Mouse (Mus musculus): ENCODE data around the gene P3h3. TPM values are rescaled to one million over a fixed set of nuclear protein-coding genes. Genes with fewer than 3 reads are reported as not detected.

Gene P3h3
- total and polyA plus RNA-seq, 2 experiments, result 2.1 to 3.0 TPM

DNA sequence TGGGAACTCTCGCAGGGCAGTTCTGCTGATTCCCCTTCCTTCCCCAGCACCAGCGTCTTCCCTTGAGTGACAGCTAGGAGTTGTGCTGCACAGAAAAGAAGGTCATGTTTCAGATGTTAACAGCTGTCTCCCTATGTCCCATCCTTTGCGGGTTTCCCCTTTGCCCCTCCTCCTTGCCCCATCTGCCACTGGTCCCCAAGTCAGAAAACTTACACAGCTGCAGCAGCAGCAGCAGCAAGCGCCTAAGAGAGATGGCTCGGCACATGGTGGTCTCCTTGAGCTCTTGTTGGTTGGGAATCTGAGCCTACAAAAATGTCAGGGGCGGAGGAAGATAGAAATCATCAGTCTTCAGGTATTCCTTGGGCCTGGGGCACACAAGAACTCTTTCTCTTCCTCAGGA lies 21.8 kb upstream of the P3h3 start:
- DNase-seq (ENCODE audit: extremely low read depth, low read depth, low spot score), result no peak
- TF ChIP-seq POLR2A (IDR thresholded peaks at IDR 0.05; ENCODE audit: extremely low read depth, insufficient read depth, low read length), result no peak
- no peak for TF ChIP-seq CTCF (IDR thresholded peaks at IDR 0.05; ENCODE audit: low read depth, low read length)
- H3K9ac ChIP-seq (ENCODE audit: low read depth, low read length), result no peak overlapping the region
- H3K36me3 ChIP-seq (ENCODE audit: control insufficient read depth, insufficient read depth, low read length), result no peaks in the 10 kb centered on the region
- peaks cover 10% of the 10 kb centered on the region for H3K4me1 ChIP-seq (ENCODE audit: control insufficient read depth, insufficient read depth, low read length)
- H3K79me2 ChIP-seq (ENCODE audit: control insufficient read depth, insufficient read depth, low read length), result no peaks in the 10 kb centered on the region
- no peaks in the 10 kb centered on the region for H3K27me3 ChIP-seq (ENCODE audit: control insufficient read depth, insufficient read depth, low read length)
- no peak overlapping the region for H3K27ac ChIP-seq (replicated peaks; ENCODE audit: insufficient read depth, low read depth, low read length)
- no peak overlapping the region for H3K4me3 ChIP-seq (ENCODE audit: insufficient read depth, low read depth, low read length)
- WGBS, result 63% methylated on average over 6 of the region's 6 CpGs

DNA sequence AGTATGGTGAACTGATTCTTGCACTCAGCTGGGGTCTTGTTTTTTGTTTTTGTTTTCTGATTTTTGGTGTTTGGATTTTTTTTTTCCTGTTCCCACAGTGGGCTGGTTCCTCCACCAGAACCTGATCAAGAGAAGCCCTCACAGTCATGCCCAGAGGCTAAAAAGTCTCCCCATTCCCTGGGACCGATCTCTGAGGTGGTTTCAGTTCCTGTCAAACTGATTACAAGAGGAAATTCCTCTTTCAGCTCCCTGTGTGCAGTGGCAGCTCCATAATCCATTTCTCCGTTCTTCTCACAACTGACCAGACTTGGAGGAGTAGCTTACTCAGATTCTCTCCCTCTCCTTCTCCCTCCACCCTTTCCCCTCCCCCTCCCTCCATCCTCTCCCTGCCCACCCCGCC lies 16.8 kb upstream of the P3h3 start:
- Histone ChIP-seq H3K27me3 (ENCODE audit: control insufficient read depth, insufficient read depth, low read length) (no peaks in the 10 kb centered on the region), H3K79me2 (ENCODE audit: control insufficient read depth, insufficient read depth, low read length) (no peaks in the 10 kb centered on the region; the same call in 1 of the 2 replicates), H3K27ac (replicated peaks; ENCODE audit: insufficient read depth, low read depth, low read length) (no peak overlapping the region), H3K9ac (ENCODE audit: low read depth, low read length) (no peak overlapping the region), H3K36me3 (ENCODE audit: control insufficient read depth, insufficient read depth, low read length) (no peaks in the 10 kb centered on the region), H3K4me1 (ENCODE audit: control insufficient read depth, insufficient read depth, low read length) (peaks cover 3% of the 10 kb centered on the region; the same call in 1 of the 2 replicates), H3K4me3 (ENCODE audit: insufficient read depth, low read depth, low read length) (no peak overlapping the region)
- TF ChIP-seq POLR2A (IDR thresholded peaks at IDR 0.05; ENCODE audit: extremely low read depth, insufficient read depth, low read length) (no peak), CTCF (IDR thresholded peaks at IDR 0.05; ENCODE audit: low read depth, low read length) (no peak)
- 58% methylated on average over 2 of the region's 3 CpGs for WGBS
- DNase-seq (ENCODE audit: extremely low read depth, low read depth, low spot score), result no peak

DNA sequence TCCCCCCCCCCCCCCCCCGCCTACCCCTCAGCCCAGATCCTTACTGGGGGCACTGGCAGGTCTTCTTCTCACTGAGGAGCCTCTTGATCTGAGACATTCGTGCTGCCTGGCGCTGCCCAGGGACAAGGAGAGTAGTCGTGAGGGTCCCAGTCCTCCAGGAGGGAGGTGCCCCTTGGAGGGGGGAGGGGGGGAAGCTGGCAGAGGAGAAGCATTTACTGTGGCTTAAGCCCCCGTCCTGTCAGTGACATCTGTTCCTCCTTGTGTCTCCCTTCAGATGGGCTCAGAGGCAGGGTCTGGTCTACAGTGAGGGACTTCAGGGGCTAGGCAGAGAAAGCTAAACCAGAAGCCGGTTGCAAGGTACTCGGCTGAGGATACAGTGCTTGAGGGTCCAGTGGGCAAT lies 9.0 kb upstream of the P3h3 start:
- Histone ChIP-seq H3K36me3 (ENCODE audit: control insufficient read depth, insufficient read depth, low read length) (no peaks in the 10 kb centered on the region), H3K9ac (ENCODE audit: low read depth, low read length) (no peak overlapping the region), H3K27ac (replicated peaks; ENCODE audit: insufficient read depth, low read depth, low read length) (no peak overlapping the region), H3K4me1 (ENCODE audit: control insufficient read depth, insufficient read depth, low read length) (no peaks in the 10 kb centered on the region), H3K27me3 (ENCODE audit: control insufficient read depth, insufficient read depth, low read length) (no peaks in the 10 kb centered on the region), H3K79me2 (ENCODE audit: control insufficient read depth, insufficient read depth, low read length) (no peaks in the 10 kb centered on the region; the same call in 1 of the 2 replicates), H3K4me3 (ENCODE audit: insufficient read depth, low read depth, low read length) (no peak overlapping the region)
- TF ChIP-seq POLR2A (IDR thresholded peaks at IDR 0.05; ENCODE audit: extremely low read depth, insufficient read depth, low read length) (no peak), CTCF (IDR thresholded peaks at IDR 0.05; ENCODE audit: low read depth, low read length) (no peak)
- WGBS, result 83% methylated on average over 7 of the region's 7 CpGs
- no peak for DNase-seq (ENCODE audit: extremely low read depth, low read depth, low spot score)

DNA sequence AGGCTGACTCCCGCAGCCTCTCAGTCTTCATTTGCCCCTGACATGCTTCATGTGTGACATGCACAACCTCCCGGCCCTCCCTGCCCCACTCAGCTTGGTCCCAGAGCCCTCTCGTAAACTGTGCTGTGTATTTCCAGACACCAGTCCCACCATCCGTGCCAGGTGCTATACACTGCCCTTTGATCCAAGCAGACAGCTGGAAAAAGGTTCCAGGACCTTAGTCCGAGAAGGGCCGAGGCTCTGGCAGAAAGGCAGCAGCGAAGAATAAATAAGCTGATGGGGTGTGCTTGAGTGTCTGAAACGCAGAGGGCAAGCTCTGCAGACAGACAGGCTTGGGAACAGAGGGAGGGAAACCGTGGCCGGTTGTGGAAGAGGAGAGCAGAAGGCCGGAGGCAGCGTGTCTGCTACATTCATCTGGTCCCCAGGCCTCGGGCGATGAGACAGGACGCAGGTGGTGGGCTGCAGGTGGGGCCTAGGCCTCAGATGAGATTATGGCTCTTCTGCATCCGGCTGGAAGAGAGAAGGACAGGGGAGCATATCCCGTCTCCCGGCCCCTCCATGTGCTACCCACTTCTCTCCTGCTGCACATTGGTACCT lies 8.3 kb upstream of the P3h3 start:
- no peak overlapping the region for H3K9ac ChIP-seq (ENCODE audit: low read depth, low read length)
- no peaks in the 10 kb centered on the region for H3K4me1 ChIP-seq (ENCODE audit: control insufficient read depth, insufficient read depth, low read length)
- no peak overlapping the region for H3K4me3 ChIP-seq (ENCODE audit: insufficient read depth, low read depth, low read length)
- H3K27me3 ChIP-seq (ENCODE audit: control insufficient read depth, insufficient read depth, low read length), result no peaks in the 10 kb centered on the region
- 80% methylated on average over 18 of the region's 18 CpGs for WGBS
- DNase-seq (ENCODE audit: extremely low read depth, low read depth, low spot score), result no peak
- no peak for TF ChIP-seq POLR2A (IDR thresholded peaks at IDR 0.05; ENCODE audit: extremely low read depth, insufficient read depth, low read length)
- TF ChIP-seq CTCF (IDR thresholded peaks at IDR 0.05; ENCODE audit: low read depth, low read length), result no peak
- no peaks in the 10 kb centered on the region for H3K79me2 ChIP-seq (ENCODE audit: control insufficient read depth, insufficient read depth, low read length)
- no peaks in the 10 kb centered on the region for H3K36me3 ChIP-seq (ENCODE audit: control insufficient read depth, insufficient read depth, low read length)
- no peak overlapping the region for H3K27ac ChIP-seq (replicated peaks; ENCODE audit: insufficient read depth, low read depth, low read length)

DNA sequence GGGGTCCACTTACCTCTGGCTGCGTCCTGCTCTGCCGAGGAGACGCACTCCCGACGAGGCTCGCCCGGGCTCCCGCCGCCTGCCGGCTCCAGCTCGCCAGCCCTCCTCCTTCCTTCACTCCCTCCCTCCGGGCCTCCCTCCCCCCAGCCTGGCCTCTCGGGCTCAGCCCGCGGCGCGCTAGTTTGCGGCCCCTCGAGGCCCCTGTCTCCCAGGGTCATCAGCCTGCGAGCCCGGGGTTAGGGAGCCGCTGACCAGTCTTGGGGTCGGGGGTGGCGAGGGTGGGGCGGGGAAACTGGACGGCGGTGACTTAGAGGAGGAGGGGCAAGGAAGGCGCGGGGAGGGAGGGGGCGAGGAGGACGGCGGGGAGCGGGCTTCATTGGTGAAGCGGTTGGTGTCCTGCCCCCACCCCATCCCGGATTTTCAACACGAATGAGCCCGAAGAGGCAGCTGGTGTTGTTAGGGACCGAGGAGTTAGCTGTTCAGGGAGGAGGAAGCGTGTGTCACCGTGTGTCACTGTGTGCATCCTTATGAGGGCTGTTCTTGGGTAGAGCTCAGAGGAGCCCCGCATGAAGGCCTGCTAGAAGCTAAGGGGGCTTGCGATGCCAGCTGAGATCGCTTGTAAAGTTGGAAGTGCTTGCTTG lies 6.2 kb upstream of the P3h3 start, which contains the start of gene Gpr162:
TSS of gene Gpr162 (minus strand) at position 326 of the 641 bp plus-strand sequence.
- no peaks in the 10 kb centered on the region for H3K79me2 ChIP-seq (ENCODE audit: control insufficient read depth, insufficient read depth, low read length)
- H3K4me1 ChIP-seq (ENCODE audit: control insufficient read depth, insufficient read depth, low read length), result peaks cover 1% of the 10 kb centered on the region; the same call in 1 of the 2 replicates
- DNase-seq (ENCODE audit: extremely low read depth, low read depth, low spot score), result no peak
- H3K27me3 ChIP-seq (ENCODE audit: control insufficient read depth, insufficient read depth, low read length), result no peaks in the 10 kb centered on the region
- H3K9ac ChIP-seq (ENCODE audit: low read depth, low read length), result peak within 1 kb of the TSS; percentile 73
- peak within 1 kb of the TSS; percentile 59 for H3K4me3 ChIP-seq (ENCODE audit: insufficient read depth, low read depth, low read length)
- H3K36me3 ChIP-seq (ENCODE audit: control insufficient read depth, insufficient read depth, low read length), result no peaks in the 10 kb centered on the region
- H3K27ac ChIP-seq (replicated peaks; ENCODE audit: insufficient read depth, low read depth, low read length), result no peak within 1 kb of the TSS
- 2% methylated on average over 43 of the region's 43 CpGs for WGBS
- TF ChIP-seq CTCF (IDR thresholded peaks at IDR 0.05; ENCODE audit: low read depth, low read length) (0 out of 2 replicates have a peak, but pooled peaks have one; percentile 3), POLR2A (IDR thresholded peaks at IDR 0.05; ENCODE audit: extremely low read depth, insufficient read depth, low read length) (no peak)

All from liver, adult 2 months (tissue).